Mouse (Mus musculus): ENCODE data around the gene Pparg. TPM values are rescaled to one million over a fixed set of nuclear protein-coding genes. Genes with fewer than 3 reads are reported as not detected.

Gene Pparg
- polyA plus RNA-seq (2014; fragmentation: Illumina TruSeq; extraction: RNeasy Lipid Tissue Mini Kit (QIAGEN cat#74804); ENCODE audit: low read depth, low replicate concordance): 12.0 TPM

DNA sequence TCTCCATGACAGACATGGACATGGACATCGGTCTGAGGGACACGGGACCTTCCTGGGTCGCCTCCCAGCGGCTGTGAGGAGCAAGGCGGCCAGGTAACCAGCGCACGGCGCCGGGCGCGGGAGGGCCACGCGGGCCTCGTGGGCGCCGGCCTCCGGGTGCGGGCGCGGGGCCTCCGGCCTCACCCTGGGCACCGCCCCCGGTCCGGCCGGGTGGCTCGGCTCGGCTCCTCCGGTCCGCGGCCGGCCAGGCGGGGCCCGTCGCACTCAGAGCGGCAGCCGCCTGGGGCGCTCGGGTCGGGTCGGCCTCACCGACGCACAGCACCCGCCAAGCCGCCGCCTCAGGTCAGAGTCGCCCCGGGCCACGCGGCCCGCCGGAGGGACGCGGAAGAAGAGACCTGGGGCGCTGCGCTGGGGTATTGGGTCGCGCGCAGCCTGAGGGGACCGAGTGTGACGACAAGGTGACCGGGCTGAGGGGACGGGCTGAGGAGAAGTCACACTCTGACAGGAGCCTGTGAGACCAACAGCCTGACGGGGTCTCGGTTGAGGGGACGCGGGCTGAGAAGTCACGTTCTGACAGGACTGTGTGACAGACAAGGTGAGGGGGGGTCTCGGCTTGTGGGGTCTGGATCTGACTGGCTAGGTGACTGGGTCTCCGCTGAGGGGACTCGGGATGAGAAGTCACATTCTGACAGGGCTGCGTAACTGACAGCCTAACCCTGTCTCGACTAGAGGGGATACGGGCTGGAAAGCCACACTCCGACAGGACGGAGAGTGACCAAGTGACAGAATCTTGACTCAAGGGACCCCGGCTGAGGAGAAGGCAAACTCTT is at the start of gene Pparg:
Gene Pparg, plus strand, starts transcription at position 176 of the 830 bp plus-strand sequence.

Other genes with a start within 250 kb of the Pparg start
- 2.5 TPM for gene Syn2, start 226.0 kb upstream of the Pparg start, polyA plus RNA-seq (2014; fragmentation: Illumina TruSeq; extraction: RNeasy Lipid Tissue Mini Kit (QIAGEN cat#74804); ENCODE audit: low read depth, low replicate concordance)
- not detected for gene Gm17482, start 133.6 kb upstream of the Pparg start, polyA plus RNA-seq (2014; fragmentation: Illumina TruSeq; extraction: RNeasy Lipid Tissue Mini Kit (QIAGEN cat#74804); ENCODE audit: low read depth, low replicate concordance)
- gene Timp4, start 108.7 kb upstream of the Pparg start, polyA plus RNA-seq (2014; fragmentation: Illumina TruSeq; extraction: RNeasy Lipid Tissue Mini Kit (QIAGEN cat#74804); ENCODE audit: low read depth, low replicate concordance): 20.8 TPM
- gene Tsen2, start 183.7 kb downstream of the Pparg start, polyA plus RNA-seq (2014; fragmentation: Illumina TruSeq; extraction: RNeasy Lipid Tissue Mini Kit (QIAGEN cat#74804); ENCODE audit: low read depth, low replicate concordance): 10.6 TPM
- gene Mkrn2os, start 231.6 kb downstream of the Pparg start, polyA plus RNA-seq (2014; fragmentation: Illumina TruSeq; extraction: RNeasy Lipid Tissue Mini Kit (QIAGEN cat#74804); ENCODE audit: low read depth, low replicate concordance): 0.52 TPM
- gene Mkrn2, start 241.0 kb downstream of the Pparg start, polyA plus RNA-seq (2014; fragmentation: Illumina TruSeq; extraction: RNeasy Lipid Tissue Mini Kit (QIAGEN cat#74804); ENCODE audit: low read depth, low replicate concordance): 18.7 TPM

All from heart, adult 10 weeks (tissue).